Mouse (Mus musculus): ENCODE results near the gene Klhl8.
A peak's percentile ranks its signal among the peaks of the same experiment; 100 is the strongest.
"Not testable (repeated sequence)": the region's sequence is repeated elsewhere in the genome, so short reads cannot be mapped to it uniquely, and the experiment has no call there.

Gene Klhl8

GRCm38 (mm10) chr5:103910748-103911409 lies at the start of gene Klhl8:
Gene Klhl8, minus strand, starts transcription at chr5:103911259.
- DNase-seq: peak; percentile 89 to 95

- DNase-seq: no peak
These were observed 43.6 kb upstream of the Klhl8 start for GRCm38 (mm10) chr5:103954638-103955037.

DNA sequence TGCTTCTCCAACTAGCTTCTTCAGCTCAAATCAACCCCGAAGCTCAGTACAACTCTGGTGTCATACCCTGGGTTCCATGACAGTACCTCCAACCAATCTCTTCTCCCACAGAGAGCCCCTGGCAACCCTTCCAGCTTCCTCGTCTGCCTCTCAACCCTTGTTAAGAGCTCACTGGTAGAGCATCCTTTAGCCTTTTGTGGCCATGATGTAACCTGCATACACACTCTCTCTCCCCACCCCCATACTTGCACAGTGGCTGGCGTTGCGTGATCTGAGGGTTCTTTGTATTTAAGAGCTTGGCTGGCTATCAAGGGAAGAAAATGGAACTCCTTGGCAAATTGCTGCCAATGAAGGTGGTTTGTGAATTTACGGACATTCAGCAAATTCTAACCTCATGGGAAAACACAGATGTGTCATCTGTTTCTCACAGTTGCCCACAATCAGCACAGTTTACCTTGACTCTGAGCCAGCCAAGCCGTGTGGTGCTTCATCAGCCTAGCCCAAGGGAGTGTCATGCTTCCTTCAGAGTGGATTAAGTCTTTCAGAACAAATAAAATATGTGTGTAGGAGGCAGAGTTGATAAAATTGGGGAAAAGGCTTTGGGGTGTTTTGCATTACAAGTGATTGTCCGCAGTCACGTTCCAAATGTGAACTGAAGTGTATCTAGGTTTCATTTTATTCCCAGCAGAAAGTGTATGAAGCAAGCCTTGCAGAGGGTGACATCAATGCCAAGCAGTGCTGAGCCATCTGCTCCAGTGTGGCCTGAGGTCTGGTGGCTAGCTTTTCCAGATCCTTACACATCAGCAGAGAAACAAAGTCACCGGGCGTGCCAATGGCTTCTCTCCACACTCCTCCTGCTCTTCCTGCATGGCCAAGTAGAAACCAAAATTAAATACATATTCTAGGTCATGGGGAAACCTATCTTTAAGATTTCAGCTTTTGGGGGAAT lies 42.4 kb upstream of the Klhl8 start:
- no peak for DNase-seq

- not testable (repeated sequence) for DNase-seq
These were observed 39.1 kb upstream of the Klhl8 start for GRCm38 (mm10) chr5:103950138-103950537.

DNA sequence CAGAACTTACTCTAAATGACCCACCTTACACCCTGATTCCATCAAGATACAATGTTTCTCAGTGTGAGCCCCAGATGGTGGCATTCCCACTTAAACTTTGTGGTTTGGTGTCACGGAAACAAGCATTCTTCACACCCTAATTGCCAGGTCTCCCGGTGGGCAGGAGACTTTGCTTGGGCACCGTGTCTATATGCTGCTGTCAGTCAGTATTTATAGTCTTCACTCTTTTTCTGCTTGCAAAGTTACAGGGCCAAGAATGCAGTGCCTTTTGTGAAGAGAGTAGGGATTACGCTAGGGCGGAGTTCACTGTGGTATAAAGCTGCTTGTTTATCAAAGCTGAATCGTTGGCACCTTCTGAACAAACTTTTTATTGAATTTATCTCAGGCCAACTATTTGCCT lies 32.1 kb upstream of the Klhl8 start:
- DNase-seq: no peak

- DNase-seq: no peak
These were observed 28.8 kb upstream of the Klhl8 start for GRCm38 (mm10) chr5:103939856-103940255.

- no peak for DNase-seq
These were observed 28.2 kb upstream of the Klhl8 start for GRCm38 (mm10) chr5:103939350-103939652.

DNA sequence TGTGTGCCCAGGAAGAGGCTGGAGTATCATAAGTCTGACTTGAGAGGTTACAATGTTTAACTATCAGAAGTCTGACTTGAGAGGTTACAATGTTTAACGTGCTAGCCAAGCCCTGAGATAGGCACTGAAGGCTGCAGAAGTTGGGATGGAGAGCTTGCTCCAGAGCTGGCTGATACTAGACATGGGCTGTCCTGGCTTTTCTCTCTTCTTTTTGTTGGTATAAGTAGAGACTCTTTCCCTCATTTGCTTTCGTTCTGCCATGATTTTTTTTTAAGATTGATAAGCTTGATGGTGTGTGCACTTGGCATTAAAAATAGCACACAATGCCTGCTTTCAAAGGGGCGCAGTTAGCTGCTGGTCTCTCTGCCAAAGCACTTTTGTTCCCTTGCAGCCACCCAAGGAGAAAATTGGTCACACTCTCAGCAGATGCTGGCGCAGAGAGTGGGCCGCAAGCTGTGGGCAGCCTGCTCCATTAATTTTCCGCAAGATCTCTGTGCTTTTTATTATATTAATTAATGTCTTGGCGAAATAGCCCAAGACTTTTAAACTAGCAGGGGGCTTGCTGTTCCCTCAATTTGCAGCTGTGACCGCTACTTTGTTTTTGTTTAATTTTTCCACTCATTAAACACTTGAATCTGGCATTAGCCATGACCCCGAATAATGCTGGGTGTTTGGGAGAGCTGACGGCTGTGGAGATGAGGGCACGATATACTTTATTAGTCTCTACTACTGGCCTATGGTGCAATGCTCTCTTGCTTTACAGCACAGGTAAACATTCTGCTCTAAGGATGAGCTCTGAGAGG lies 27.7 kb upstream of the Klhl8 start:
- DNase-seq: no peak

DNA sequence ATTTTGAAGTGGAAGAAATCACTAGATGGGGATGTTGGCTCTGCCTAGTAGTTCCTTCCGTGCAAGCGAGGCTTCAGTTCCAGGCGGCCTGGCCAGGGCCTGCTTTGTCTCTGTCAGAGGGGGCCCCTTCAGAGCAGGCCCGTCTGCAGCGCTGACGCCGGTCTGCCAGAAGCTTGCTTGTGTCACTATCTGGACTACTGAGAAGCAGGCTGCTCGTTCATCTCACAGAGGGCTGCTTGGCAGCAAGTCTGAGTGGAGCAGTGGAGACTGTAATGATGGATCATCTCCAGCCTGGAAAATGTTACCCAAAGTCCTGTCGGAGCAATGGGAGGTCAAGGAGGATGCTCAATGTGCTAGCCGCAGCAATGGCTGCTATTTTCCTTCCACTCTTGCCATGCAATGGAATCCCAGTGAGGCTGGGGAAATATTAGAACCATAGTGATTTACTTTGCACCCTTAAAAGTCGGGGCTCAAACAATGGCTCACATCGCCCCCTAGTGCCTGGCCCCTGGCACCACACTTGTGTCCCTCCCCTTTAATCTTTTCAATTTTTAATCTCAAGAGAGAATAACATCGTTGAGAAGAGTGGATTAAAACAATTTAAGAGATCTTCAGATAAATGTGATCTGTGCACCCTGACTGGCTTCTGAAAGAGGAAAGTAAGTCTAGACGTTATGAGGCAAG lies 26.0 kb upstream of the Klhl8 start:
- peak in 1 of 2 experiments; percentile 9 for DNase-seq

DNA sequence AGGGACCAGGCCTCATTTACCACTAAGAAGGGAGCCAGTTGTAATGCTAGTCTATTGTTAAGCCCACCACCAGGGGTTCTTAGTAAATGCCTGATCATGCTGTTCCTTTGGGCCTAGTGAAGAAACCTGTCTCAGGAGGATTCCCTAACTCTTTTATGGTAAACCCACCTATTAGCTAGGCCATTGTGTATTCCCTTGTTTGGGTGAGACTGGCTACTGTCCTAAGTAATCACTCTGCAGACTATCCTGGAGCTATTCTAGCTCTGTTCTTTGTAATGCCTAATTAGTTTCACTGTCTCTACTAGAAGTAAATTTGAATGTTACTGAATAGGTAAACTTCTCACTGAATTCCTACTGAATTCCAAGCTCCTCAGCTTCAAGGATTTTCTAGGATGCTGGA lies 20.9 kb upstream of the Klhl8 start:
- DNase-seq: not testable (repeated sequence)

DNA sequence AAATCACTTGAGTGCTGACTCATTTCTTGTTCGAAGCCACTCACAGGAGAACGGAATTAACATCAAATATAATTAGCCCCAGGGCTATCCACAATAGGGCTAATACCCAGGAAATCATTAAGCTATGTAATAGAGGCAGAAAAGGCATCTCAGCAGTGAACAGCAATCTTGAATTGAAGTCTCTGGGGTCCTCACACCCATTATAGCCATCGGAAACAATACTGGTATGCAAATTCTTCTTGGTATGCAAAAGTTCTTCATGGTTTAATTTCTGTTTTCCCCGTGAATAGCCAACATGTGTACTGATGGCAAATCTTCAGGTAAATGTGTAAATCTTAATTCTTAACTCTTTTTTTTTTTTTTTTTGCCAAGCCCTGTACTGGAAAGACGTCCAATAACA lies 19.5 kb upstream of the Klhl8 start:
- no peak for DNase-seq

- no peak for DNase-seq
These were observed 17.1 kb upstream of the Klhl8 start for GRCm38 (mm10) chr5:103928196-103928550.

GRCm38 (mm10) chr5:103927429-103928195 lies 16.6 kb upstream of the Klhl8 start:
- peak; percentile 89 to 99 for DNase-seq

DNA sequence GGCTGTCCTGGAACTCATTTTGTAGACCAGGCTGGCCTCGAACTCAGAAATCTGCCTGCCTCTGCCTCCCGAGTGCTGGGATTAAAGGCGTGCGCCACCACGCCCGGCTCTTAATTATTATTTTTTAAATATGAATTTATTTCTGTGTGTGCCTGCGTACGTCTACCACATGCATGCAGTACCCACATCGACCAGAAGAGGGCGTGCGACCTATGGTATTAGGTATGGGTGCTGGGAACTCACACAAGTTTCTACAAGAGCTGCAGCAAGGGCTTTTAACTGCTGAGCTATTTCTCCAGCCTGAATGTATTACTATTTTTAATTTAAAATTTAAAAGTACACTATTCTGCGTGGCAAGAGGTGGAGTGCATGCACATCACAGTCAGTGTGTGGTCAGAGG lies 15.3 kb upstream of the Klhl8 start:
- peak in 1 of 2 experiments; percentile 56 for DNase-seq

DNA sequence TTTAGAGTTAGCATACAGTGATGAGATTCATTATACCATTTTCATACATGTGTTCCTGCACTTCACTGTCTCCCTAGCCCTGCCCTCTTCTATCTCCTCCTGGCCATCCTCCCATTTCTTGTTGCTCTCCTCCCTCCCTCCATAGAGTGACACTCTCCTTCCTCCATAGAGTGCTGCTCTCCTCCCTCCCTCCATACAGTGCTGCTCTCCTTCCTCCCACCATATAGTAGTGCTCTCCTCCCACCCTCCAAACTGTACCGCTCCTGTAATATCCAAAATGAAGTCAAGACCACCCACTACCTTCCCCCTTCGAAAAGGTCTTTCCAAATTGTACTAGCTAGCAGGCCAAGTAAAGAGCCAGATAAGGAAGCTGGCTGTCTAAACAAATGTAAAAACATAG lies 12.7 kb upstream of the Klhl8 start:
- no peak for DNase-seq

DNA sequence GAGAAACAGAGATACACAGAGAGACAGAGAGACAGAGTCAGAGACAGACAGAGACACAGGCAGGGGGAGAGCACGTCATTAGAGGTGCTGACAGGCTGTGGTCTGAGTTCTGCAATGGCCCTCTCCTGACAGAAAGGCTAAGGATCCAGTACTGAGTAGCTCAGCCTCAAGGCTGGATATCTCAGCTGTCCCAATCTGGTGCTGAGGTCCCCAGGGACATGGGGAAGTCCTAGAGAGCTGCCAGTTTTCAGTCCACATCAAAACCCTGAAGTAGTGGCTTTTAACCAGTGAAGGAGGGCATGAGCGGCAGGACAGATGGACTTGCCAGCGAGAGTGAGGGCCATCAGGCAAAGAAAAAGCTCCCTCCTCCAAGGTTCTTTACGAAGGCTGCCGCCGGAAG lies 12.0 kb upstream of the Klhl8 start:
- no peak for DNase-seq

- DNase-seq: no peak
These were observed 11.4 kb upstream of the Klhl8 start for GRCm38 (mm10) chr5:103922436-103922835.

DNA sequence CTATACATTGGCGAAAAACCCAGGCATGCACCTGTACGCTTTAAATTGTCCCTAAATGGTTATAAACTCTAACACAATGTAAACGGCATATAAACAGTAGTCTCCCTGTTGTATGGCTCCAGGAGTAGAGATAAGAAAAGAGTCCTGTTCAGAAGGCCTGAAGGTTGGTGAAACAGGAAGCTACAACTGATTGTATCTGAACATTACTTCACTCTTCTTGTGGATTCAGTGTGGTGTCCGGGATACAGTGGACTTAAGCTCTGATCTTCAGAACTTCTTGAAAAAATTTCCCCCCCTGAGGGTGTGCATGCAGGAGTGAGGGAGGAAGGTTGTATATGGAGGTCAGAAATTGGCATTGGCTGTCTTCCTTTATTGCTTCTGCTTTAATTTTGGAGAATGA lies 8.4 kb upstream of the Klhl8 start:
- DNase-seq: no peak

- no peak for DNase-seq
These were observed 7.2 kb upstream of the Klhl8 start for GRCm38 (mm10) chr5:103918233-103918632.

DNA sequence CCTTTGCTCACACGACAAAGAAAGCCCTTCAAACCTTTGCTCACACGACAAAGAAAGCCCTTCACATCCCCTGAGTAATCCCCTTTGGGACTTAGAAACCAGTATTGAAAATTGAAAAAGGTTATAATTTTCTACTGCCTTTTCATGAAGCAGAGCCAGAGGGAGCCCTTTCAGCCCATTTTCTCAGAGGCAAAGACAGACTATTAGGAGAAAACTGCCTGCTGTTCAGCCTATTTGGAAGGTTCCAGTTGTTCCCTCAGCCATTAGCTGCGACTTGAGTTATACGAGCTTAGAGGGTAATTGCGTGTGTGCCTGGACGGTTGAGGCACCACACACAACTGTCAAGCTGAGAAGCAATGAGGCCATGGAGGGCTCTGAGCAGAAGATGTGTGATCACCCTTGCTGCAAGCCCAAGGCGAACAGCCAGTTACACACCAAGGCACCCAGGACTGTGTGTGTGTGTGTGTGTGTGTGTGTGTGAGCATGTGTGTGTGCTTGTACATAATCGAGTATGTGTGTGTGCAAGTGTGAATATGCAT lies 6.4 kb upstream of the Klhl8 start:
- no peak for DNase-seq

DNA sequence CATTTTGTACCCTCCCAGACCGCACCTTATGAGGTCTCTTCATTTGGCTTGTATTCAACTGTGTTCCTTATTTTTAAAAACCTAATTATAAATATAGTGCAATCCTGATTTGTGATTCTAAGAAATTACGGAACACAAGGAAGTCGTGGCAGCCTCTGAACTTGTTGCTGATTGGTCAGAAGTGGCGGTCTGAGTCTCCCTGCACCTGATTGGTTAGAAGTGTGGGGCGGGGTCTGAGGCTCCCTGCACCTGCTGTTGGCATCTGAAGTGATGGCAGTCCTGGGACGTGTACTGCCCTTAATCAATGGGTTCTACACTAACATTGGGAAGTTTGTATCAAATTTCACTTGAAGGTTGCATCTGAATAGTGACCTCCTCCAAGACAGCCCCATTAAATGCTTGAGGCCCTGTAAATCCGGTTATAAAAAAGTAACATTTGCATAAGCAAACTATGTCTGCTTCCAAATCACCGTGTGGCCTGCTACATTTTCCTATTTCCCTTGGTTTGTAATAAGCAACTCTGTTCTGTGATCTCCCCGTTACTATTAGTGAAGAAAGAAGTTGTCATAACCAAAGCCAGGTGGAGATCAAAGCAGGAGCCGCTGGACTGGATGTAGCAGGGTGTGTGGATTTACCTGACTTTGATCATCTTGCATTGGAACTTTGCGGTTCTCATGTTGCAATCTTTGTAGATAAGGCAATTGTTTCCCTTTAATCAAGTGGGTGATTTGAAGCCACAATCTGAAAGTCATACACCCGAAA lies 5.7 kb upstream of the Klhl8 start:
- DNase-seq: no peak
